Mouse (Mus musculus) bone marrow macrophage, adult 2 months (primary cell): Measurements from ENCODE around the gene Hormad2. TPM values are rescaled to one million over a fixed set of nuclear protein-coding genes. Genes with fewer than 3 reads are reported as not detected.

ENCODE experiments used
- H3K27ac ChIP-seq: 2 replicates; pipeline ENCODE4 v1.5.1; 2012; ENCODE audit warnings: low read depth, low read length; ENCODE audit not compliant: insufficient read depth
- H3K4me1 ChIP-seq: 2 replicates; pipeline ENCODE4 v1.6.1; 2012; ENCODE audit warnings: low read length; ENCODE audit not compliant: control insufficient read depth, insufficient read depth
- H3K4me3 ChIP-seq: 2 replicates; pipeline ENCODE4 v1.5.1; 2012; ENCODE audit warnings: mild to moderate bottlenecking, low read length, moderate library complexity; ENCODE audit not compliant: insufficient read depth
- CTCF ChIP-seq: IDR thresholded peaks from 2 replicates; pipeline ENCODE4 v1.5.1; 2012; ENCODE audit warnings: low read depth, mild to moderate bottlenecking, low read length, moderate library complexity
- POLR2A ChIP-seq: IDR thresholded peaks from 2 replicates; pipeline ENCODE4 v1.6.1; 2012; ENCODE audit warnings: mild to moderate bottlenecking, low read depth, low read length, borderline replicate concordance
- polyA plus RNA-seq: library from polyadenylated mRNA; stranded (reverse); fragments of >200 nt; gene quantifications from 2 replicates; pipeline ENCODE4 v1.2.4, GENCODE M21; 2012; ENCODE audit not compliant: missing spikeins, insufficient read depth, insufficient read length

Hormad2 gene
- polyA plus RNA-seq, 1 experiment, result not detected

DNA sequence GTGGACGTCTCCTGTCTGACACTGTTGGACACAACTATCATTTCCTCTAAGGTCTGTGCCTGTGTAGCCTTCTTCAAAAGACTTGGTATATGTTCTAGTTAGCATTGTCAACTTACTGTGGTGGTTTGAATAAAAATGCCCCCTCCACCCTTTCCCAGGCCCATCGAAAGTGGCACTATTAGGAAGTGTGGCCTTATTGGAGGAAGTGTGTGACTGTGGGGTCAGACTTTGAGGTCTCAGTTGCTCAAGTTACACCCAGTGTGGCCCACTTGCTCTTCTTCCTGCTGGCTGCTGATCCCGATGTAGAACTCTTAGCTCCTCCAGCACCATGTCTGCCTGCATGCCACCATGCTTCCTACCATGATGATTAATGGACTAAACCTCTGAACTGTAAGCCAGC lies 112.7 kb downstream of the Hormad2 start:
- Histone ChIP-seq H3K4me1 (peaks cover 7% of the 10 kb centered on the region), H3K27ac (no peak overlapping the region), H3K4me3 (no peak overlapping the region)
- TF ChIP-seq CTCF, result no peak
- TF ChIP-seq POLR2A, result no peak

DNA sequence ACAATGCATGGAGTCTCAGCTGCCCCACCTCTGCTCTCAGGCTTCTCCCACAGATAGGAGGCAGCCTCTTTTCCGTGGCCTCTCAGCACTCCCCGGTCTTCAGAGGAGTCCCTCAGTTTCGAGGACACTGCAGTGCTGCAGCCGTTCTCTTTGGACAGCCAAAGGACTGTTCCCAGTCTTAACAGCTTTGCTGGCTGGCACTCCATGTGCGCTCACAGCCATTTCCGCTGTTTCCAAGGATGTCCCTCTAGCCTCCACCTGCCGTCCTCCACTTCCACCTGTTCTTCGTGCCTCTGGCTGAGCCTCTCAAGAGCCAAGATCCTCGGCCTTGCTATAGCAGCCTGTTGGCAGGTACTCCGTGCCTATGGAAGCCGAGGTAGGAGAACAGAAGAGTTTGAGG lies 117.4 kb downstream of the Hormad2 start:
- H3K27ac ChIP-seq, result no peak overlapping the region
- TF ChIP-seq POLR2A, result no peak
- TF ChIP-seq CTCF, result no peak
- H3K4me3 ChIP-seq, result no peak overlapping the region
- no peaks in the 10 kb centered on the region for H3K4me1 ChIP-seq

GRCm38 (mm10) chr11:4322943-4323342 lies 118.0 kb downstream of the Hormad2 start:
- TF ChIP-seq POLR2A, result no peak
- no peak for TF ChIP-seq CTCF

DNA sequence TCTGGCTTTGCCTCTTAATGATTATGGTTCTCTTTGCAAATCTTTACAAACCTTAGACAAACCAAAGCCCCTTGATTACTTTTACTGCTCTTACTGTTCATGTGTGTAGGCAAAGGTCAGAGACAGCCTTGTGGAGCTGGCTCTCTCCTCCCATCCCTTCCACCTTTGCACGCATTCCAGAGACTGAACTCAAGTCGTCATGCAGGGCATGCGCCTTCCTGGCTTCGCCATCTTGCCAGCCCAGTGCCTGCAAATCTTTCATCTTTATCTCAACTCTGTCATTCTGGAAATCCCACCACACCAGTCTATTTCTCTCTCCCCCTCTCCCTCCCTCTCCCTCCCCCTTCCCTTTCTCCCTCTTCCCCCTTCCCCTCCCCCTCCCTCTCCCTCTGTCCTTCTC lies 120.0 kb downstream of the Hormad2 start:
- H3K4me1 ChIP-seq, result peaks cover 7% of the 10 kb centered on the region
- no peak overlapping the region for H3K4me3 ChIP-seq
- TF ChIP-seq POLR2A (no peak), CTCF (no peak)
- no peak overlapping the region for H3K27ac ChIP-seq

More at GRCm38 (mm10) chr11:4322943-4323342, 118.0 kb downstream of the Hormad2 start:
- H3K27ac ChIP-seq, result no peak overlapping the region
- H3K4me1 ChIP-seq, result peaks cover 5% of the 10 kb centered on the region
- H3K4me3 ChIP-seq, result no peak overlapping the region

GRCm38 (mm10) chr11:4319212-4319955 lies 121.5 kb downstream of the Hormad2 start:
- no peak for TF ChIP-seq CTCF
- TF ChIP-seq POLR2A, result no peak
- Histone ChIP-seq H3K27ac (no peak overlapping the region), H3K4me3 (no peak overlapping the region)

DNA sequence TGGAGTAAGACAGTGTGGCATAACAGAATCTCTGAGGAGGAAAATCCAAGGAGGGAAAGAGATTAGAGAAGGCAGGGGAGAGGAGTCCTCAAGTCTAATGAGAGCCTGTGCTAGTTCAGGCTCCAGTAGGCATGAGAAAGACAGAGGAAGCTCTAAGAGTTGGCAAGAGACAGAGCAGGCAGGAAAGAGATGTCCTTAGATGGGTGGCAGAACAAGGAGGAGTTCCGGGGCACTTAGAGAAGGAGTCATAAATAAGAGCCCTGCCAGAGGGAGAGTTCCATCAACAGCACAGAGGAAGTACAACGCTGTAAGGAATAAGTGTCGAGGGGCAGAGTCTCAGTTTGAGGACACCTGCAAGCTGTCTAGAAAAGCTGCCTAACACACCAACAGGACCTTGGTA lies 122.9 kb downstream of the Hormad2 start:
- Histone ChIP-seq H3K4me3 (no peak overlapping the region), H3K4me1 (peaks cover 7% of the 10 kb centered on the region), H3K27ac (no peak overlapping the region)
- TF ChIP-seq POLR2A, result no peak

More at GRCm38 (mm10) chr11:4319212-4319955, 121.5 kb downstream of the Hormad2 start:
- peaks cover 7% of the 10 kb centered on the region for H3K4me1 ChIP-seq

- no peak overlapping the region for H3K27ac ChIP-seq
- TF ChIP-seq CTCF, result no peak
- TF ChIP-seq POLR2A, result no peak
- H3K4me1 ChIP-seq, result peaks cover 7% of the 10 kb centered on the region
- no peak overlapping the region for H3K4me3 ChIP-seq
These were observed 123.6 kb downstream of the Hormad2 start for GRCm38 (mm10) chr11:4317287-4317686.

- no peak overlapping the region for H3K4me3 ChIP-seq
- no peak overlapping the region for H3K27ac ChIP-seq
- TF ChIP-seq CTCF (no peak), POLR2A (no peak)
- H3K4me1 ChIP-seq, result peaks cover 11% of the 10 kb centered on the region
These were observed 128.7 kb downstream of the Hormad2 start for GRCm38 (mm10) chr11:4312180-4312579.

DNA sequence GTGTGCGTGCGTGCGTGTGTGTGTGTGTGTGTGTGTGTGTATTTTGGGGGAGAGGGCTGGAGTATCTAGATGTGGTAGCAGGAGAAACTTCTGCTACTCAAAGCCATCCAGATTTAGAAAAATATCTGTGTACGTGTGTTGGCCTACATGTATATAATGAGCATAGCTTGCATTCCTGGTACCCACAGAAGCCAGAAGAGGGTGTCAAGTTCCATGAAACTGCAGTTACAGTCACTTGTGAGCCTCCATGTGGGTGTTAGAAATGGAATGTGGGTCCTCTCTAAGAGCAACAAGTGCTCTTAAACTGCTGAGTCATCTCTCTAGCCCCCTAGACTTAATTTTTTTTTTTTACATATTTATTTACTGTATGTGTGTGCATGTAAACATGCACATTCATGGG lies 130.6 kb downstream of the Hormad2 start:
- peaks cover 11% of the 10 kb centered on the region for H3K4me1 ChIP-seq

GRCm38 (mm10) chr11:4309613-4310012 lies 131.3 kb downstream of the Hormad2 start:
- H3K27ac ChIP-seq, result no peak overlapping the region

More for the DNA sequence above, 130.6 kb downstream of the Hormad2 start:
- Histone ChIP-seq H3K4me3 (no peak overlapping the region), H3K27ac (no peak overlapping the region)
- TF ChIP-seq POLR2A, result no peak

More at GRCm38 (mm10) chr11:4309613-4310012, 131.3 kb downstream of the Hormad2 start:
- no peak for TF ChIP-seq CTCF
- no peak for TF ChIP-seq POLR2A
- peaks cover 11% of the 10 kb centered on the region for H3K4me1 ChIP-seq
- H3K4me3 ChIP-seq, result no peak overlapping the region
